Mouse (Mus musculus): ENCODE data around the gene Stap1. TPM values are rescaled to one million over a fixed set of nuclear protein-coding genes. Genes with fewer than 3 reads are reported as not detected.

The Stap1 gene
- polyA plus RNA-seq, 1 experiment from 2014 or later = 0.57 TPM

GRCm38 (mm10) chr5:86113037-86113436 is 41.5 kb downstream of the Stap1 start:
- WGBS = 90% methylated on average over 2 of the region's 2 CpGs
- no peak overlapping the region for H3K4me3 ChIP-seq (ENCODE audit: low read length)
- H3K4me1 ChIP-seq (replicated peaks; ENCODE audit: control insufficient read depth, insufficient read depth, low read length) = no peaks in the 10 kb centered on the region
- no peak for ATAC-seq (ENCODE audit: low read depth)
- H3K4me2 ChIP-seq (ENCODE audit: low read depth, low read length) = no peak overlapping the region
- H3K36me3 ChIP-seq (ENCODE audit: control insufficient read depth, insufficient read depth, low read length) = peaks cover 5% of the 10 kb centered on the region
- no peak overlapping the region for H3K27ac ChIP-seq (ENCODE audit: low read length)
- H3K9ac ChIP-seq (ENCODE audit: low read length) = no peak overlapping the region
- no peaks in the 10 kb centered on the region for H3K27me3 ChIP-seq (ENCODE audit: control insufficient read depth, insufficient read depth, low read depth, low read length)
- H3K9me3 ChIP-seq (ENCODE audit: control insufficient read depth, low read length) = no peaks in the 10 kb centered on the region

- WGBS = 57% methylated on average over 1 of the region's 1 CpGs
- no peak overlapping the region for H3K27ac ChIP-seq (ENCODE audit: low read length)
- H3K4me2 ChIP-seq (ENCODE audit: low read depth, low read length) = no peak overlapping the region
Observed at GRCm38 (mm10) chr5:86113997-86114396, 42.5 kb downstream of the Stap1 start.

DNA sequence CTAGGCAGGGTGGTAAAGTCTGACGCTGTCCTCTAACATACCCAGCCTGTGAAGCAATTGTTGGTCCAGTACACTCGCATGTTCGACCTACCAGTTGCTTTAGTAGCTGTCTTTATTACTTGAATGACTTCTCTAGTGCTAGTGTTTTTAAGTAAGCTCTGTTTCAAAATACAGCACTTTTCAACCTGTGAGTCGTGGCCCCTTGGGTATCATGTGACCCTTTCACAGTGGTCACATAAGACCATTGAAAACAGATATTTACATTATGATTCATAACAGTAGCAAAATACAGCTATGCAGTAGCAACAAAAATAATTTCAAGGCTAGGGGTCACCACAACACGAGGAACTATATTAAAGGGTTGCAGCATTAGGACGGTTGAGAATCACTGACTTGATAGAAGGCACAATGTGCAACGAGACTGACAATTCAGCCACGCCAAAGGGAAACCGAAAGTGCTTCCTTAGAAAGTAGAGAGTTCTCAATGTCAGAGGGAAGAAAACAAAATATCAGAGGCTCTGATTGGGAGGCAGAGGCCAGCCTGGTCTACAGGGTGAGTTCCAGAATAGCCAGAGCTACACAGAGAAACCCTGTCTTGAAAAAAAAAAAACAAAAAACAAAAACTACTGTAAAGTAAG is 47.0 kb downstream of the Stap1 start:
- no peak overlapping the region for H3K4me3 ChIP-seq (ENCODE audit: low read length)
- no peak overlapping the region for H3K9ac ChIP-seq (ENCODE audit: low read length)
- no peaks in the 10 kb centered on the region for H3K4me1 ChIP-seq (replicated peaks; ENCODE audit: control insufficient read depth, insufficient read depth, low read length)
- WGBS = 88% methylated on average over 9 of the region's 9 CpGs
- no peak overlapping the region for H3K4me2 ChIP-seq (ENCODE audit: low read depth, low read length)
- H3K27ac ChIP-seq (ENCODE audit: low read length) = no peak overlapping the region
- peaks cover 9% of the 10 kb centered on the region for H3K36me3 ChIP-seq (ENCODE audit: control insufficient read depth, insufficient read depth, low read length)
- H3K27me3 ChIP-seq (ENCODE audit: control insufficient read depth, insufficient read depth, low read depth, low read length) = no peaks in the 10 kb centered on the region
- ATAC-seq (ENCODE audit: low read depth) = no peak
- H3K9me3 ChIP-seq (ENCODE audit: control insufficient read depth, low read length) = no peaks in the 10 kb centered on the region

More at GRCm38 (mm10) chr5:86113997-86114396, 42.5 kb downstream of the Stap1 start:
- Histone ChIP-seq H3K36me3 (ENCODE audit: control insufficient read depth, insufficient read depth, low read length) (peaks cover 9% of the 10 kb centered on the region), H3K9ac (ENCODE audit: low read length) (no peak overlapping the region), H3K4me3 (ENCODE audit: low read length) (no peak overlapping the region), H3K27me3 (ENCODE audit: control insufficient read depth, insufficient read depth, low read depth, low read length) (no peaks in the 10 kb centered on the region), H3K9me3 (ENCODE audit: control insufficient read depth, low read length) (no peaks in the 10 kb centered on the region), H3K4me1 (replicated peaks; ENCODE audit: control insufficient read depth, insufficient read depth, low read length) (no peaks in the 10 kb centered on the region)
- no peak for ATAC-seq (ENCODE audit: low read depth)

DNA sequence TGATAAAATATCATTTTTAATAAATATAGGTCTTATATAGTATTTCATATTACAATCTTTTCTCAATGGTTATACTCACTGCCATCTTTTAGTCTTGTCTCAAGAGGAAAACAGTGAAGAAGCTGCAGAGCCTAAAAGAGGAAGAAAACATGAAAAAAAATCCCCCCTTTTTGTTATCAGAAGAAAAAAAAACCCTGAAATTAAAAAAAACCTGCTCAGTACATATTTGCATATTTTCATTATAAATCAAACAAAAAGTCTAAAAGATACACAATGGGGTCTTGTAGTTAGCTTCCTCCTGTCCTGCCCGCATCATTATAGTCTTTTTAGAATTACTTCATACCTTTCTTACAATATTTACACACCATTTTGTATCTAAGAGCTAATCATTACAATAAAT is 57.2 kb downstream of the Stap1 start:
- Histone ChIP-seq H3K9me3 (ENCODE audit: control insufficient read depth, low read length) (no peaks in the 10 kb centered on the region), H3K4me3 (ENCODE audit: low read length) (no peak overlapping the region), H3K4me1 (replicated peaks; ENCODE audit: control insufficient read depth, insufficient read depth, low read length) (no peaks in the 10 kb centered on the region), H3K27ac (ENCODE audit: low read length) (no peak overlapping the region), H3K36me3 (ENCODE audit: control insufficient read depth, insufficient read depth, low read length) (peaks cover 15% of the 10 kb centered on the region; the same call in 1 of the 2 replicates), H3K9ac (ENCODE audit: low read length) (no peak overlapping the region), H3K4me2 (ENCODE audit: low read depth, low read length) (no peak overlapping the region), H3K27me3 (ENCODE audit: control insufficient read depth, insufficient read depth, low read depth, low read length) (no peaks in the 10 kb centered on the region)
- WGBS = 93% methylated on average over 1 of the region's 1 CpGs
- ATAC-seq (ENCODE audit: low read depth) = no peak

- Histone ChIP-seq H3K4me3 (ENCODE audit: low read length) (no peak overlapping the region), H3K27me3 (ENCODE audit: control insufficient read depth, insufficient read depth, low read depth, low read length) (no peaks in the 10 kb centered on the region), H3K9ac (ENCODE audit: low read length) (no peak overlapping the region), H3K4me1 (replicated peaks; ENCODE audit: control insufficient read depth, insufficient read depth, low read length) (no peaks in the 10 kb centered on the region), H3K4me2 (ENCODE audit: low read depth, low read length) (no peak overlapping the region), H3K9me3 (ENCODE audit: control insufficient read depth, low read length) (no peaks in the 10 kb centered on the region), H3K36me3 (ENCODE audit: control insufficient read depth, insufficient read depth, low read length) (peaks cover 16% of the 10 kb centered on the region; the same call in 1 of the 2 replicates), H3K27ac (ENCODE audit: low read length) (no peak overlapping the region)
- ATAC-seq (ENCODE audit: low read depth) = no peak
Observed at GRCm38 (mm10) chr5:86129828-86130227, 58.3 kb downstream of the Stap1 start.

Other genes with a start within 250 kb of the Stap1 start
- gene Cenpc1, start 6.2 kb upstream of the Stap1 start, polyA plus RNA-seq (2015; fragmentation: Nextera tagmentation; extraction: Ambion mirVana) = 34.0 and 34.5 TPM in 2 replicates
- 11.6 and 12.7 TPM in 2 replicates for gene Uba6, start 101.1 kb downstream of the Stap1 start, polyA plus RNA-seq (2015; fragmentation: Nextera tagmentation; extraction: Ambion mirVana)
- gene Gnrhr, start 126.2 kb downstream of the Stap1 start, polyA plus RNA-seq (2015; fragmentation: Nextera tagmentation; extraction: Ambion mirVana) = 0.11 TPM in 1 of 2 replicates, not detected in the other
- gene Tmprss11c, start 217.6 kb downstream of the Stap1 start, polyA plus RNA-seq (2015; fragmentation: Nextera tagmentation; extraction: Ambion mirVana) = not detected in 2 replicates